Mouse (Mus musculus): Measurements from ENCODE around the gene Dnajc12.
"Not testable (repeated sequence)": the region's sequence is repeated elsewhere in the genome, so short reads cannot be mapped to it uniquely, and the experiment has no call there.

The Dnajc12 gene

GRCm38 (mm10) chr10:63386991-63387390 lies 4.7 kb downstream of the Dnajc12 start:
- DNase-seq, result no peak

DNA sequence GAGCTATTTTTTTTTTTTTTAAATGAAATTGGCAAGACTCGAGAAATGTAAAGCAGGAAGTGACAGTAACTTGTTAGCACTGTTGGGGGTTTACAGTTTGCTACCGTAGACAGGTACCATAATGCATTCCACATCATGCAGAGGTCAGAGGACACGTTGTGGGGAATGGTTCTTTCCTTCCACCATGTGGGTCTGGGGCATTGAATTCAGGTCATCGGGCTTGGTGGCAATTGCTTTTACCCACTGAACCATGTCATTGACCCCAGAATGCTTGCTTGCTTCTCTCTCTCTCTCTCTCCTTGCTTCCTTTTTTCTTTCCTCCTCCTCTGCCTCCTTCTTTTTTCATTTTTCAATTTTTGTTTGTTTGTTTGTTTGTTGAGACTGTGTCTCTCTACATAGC lies 6.7 kb downstream of the Dnajc12 start:
- no peak for DNase-seq

DNA sequence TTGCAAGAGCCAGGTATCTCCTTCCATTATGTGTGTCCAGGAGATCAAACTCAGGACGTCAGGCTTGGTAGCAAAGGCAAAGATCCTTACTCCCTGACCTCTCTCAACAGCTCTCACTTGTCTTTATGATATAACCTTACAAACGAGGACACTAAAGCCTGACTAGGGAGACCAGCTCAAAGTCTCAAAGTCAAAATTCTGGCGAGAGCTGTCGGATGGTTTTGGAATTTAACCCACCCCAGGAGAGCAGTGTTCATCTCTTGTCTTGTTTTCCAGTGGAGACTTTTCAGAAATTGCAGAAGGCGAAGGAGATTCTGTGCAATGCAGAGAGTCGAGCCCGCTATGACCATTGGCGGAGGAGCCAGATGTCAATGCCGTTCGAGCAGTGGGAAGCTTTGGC lies 14.7 kb downstream of the Dnajc12 start:
- no peak for DNase-seq

GRCm38 (mm10) chr10:63402731-63403504 lies 20.7 kb downstream of the Dnajc12 start:
- no peak for DNase-seq

DNA sequence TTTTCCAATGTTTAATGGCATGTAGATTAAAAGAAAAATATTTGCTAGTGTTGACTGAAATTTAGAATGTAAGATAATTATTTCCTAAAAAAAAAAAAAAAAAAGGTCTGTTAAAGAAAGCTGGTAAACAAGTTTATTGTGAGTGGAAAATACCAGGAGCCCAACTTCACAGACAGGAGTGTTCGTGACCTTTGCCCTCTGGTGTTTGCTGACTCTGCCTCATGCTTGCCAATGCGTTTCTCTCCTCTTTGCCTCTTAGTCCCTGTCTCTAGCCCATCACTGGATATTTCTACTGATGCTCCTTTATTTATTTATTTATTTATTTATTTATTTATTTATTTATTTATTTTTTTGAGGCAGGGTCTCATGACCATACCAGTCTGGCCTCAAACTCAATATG lies 21.4 kb downstream of the Dnajc12 start:
- DNase-seq, result no peak

GRCm38 (mm10) chr10:63410162-63410956 lies 28.1 kb downstream of the Dnajc12 start:
- no peak for DNase-seq

DNA sequence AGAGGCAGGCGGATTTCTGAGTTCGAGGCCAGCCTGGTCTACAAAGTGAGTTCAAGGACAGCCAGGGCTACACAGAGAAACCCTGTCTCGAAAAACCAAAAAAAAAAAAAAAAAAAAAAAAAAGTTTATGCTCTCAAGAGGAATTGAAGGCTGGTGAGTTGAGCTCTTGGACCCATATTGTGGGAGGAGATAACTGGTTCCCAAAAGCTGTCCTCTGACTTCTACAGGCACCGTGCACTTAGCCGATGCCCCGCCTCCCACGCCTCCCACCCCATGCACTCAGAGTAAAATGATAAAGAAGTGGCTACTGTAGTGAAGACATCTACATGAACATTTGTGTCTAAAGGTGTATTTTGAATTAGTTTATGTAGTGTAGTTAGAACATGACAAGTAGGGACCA lies 29.4 kb downstream of the Dnajc12 start:
- DNase-seq, result not testable (repeated sequence)

DNA sequence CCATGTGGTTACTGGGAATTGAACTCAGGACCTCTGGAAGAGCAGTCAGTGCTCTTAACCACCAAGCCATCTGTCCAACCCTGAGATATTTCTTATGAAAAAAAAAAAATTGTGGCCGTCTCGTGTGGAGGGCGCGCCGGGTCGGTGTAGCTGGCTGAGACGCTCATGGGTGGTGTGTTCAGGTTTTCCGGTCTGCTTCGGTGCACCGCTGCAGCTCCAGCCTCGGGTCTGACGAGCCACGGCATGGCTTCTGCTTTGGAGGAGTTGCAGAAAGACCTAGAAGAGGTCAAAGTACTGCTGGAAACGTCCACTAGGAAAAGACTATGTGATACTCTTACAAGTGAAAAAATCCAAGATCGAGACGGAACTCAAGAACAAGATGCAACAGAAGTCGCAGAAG lies 30.5 kb downstream of the Dnajc12 start:
- DNase-seq, result no peak

- no peak for DNase-seq
Observed at GRCm38 (mm10) chr10:63415287-63415686, 33.0 kb downstream of the Dnajc12 start.

- no peak for DNase-seq
Observed at GRCm38 (mm10) chr10:63415850-63416249, 33.6 kb downstream of the Dnajc12 start.

DNA sequence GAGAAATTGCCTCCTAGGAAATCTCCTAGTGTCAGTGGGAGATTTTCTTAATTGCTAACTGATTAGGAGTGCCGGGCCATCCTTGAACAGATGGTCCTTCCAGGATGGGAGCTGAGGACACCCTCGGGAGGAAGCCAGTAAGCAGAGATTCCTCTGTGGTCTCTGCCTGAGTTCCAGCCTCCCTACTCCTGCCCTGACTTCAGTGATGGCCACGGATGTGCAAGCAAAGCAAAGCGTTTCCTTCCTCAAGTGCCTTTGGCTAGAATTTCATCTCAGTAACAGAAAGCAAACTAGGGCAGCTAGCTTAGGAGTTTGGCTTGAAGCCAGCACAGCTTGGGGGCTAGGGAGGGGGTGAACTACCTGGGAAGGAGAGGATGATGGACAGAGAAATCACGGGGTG lies 34.8 kb downstream of the Dnajc12 start:
- DNase-seq, result no peak

DNA sequence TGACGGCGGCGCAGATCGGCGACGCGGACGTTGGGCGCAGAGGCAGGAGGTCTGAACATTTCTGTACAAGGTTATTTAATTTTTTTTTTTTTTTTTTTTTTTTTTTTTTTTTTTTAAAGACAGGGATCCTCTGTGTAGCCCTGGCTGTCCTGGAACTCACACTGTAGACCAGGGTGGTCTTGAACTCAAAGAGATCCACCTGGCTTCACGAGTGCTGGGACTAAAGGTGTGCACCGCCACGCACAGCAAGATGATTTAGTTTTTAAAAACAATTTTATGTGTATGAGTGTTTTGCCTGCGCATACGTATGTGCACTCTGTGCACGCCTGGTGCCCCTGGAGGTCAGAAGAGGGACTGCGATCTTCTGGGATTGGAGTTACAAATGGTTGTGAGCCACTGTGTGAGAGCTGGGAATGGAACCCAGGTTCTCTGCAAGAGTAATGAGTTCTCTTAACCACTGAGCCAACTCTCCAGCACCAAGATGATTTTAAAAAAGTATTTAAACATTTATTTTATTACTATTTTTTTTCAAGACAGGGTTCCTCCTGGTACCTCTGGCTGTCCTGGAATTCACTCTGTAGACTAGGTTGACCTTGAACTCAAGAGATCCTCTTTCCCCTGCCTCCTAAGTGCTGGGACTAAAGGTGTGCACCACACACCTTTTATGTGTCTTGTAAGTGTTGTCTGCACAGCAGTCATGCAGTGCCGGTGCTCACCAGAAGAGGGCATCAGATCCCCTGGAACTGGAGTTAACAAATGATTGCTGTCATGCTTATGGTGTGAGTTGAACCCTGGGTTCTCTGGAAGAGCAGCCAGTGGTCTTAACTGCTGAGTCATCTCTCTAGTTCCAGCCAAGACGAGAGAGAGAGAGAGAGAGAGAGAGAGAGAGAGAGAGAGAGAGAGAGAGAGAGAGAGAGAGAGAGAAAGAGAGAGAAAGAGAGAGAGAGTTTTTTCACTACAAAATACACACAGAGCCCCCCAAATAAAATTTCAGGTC lies 39.8 kb downstream of the Dnajc12 start, which contains the start of gene Gm7075:
Gene Gm7075 (minus strand): TSS at position 51 of the 997 bp plus-strand sequence.
- DNase-seq, result peak; percentile 53

GRCm38 (mm10) chr10:63422736-63422992 lies 40.4 kb downstream of the Dnajc12 start:
- DNase-seq, result no peak

DNA sequence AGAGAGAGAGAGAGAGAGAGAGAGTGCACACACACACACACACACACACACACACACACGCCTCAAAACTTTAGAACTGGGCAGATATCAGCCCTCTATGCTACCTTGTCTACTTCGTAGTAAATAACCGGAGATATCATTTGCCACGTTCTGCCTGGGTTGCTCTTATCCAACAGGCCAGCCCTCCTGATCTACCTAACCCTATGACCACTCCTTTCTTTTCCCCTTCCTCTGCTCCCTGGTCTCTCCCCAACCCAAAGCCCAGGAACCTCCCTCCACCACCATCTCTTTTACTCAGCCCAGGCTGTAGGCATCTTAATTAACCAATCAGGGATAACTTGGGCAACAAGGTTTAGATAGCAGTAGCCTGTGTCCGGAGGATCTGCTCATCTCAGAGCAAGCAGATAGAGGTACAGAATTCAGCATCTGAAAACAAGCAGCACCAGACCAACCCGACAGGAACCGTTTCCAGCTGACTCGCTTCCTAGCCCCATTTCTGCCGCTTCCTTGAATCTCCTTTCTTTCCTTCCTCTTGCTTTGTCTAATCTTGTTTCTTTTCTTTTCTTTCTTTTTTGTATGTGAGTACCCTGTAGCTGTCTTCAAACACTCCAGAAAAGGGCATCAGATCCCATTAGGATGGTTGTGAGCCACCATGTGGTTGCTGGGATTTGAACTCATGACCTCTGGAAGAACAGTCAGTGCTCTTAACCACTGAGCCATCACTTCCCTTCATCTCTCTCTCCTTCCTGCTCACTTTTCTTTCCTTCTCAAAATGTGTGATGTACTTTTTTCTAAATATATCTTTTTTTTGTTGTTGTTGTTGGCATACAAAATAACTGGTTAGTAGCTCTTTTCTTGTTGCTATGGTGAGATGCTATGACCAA lies 41.6 kb downstream of the Dnajc12 start:
- DNase-seq, result no peak

DNA sequence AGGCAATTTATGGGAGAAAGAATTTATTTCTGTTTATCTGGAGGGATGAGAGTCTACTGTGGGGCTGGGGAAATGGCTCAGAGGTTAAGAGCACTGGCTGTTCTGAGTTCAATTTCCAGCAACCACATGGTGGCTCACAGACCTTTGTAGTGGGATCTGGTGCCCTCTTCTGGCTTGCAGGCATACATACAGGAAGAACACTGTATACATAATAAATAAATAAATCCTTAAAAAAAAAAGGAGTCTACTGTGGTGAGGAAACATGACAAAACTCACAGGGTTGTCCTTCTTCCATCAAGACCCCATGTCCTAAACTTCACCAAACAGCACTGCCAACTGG lies 42.2 kb downstream of the Dnajc12 start:
- peak; percentile 15 for DNase-seq

DNA sequence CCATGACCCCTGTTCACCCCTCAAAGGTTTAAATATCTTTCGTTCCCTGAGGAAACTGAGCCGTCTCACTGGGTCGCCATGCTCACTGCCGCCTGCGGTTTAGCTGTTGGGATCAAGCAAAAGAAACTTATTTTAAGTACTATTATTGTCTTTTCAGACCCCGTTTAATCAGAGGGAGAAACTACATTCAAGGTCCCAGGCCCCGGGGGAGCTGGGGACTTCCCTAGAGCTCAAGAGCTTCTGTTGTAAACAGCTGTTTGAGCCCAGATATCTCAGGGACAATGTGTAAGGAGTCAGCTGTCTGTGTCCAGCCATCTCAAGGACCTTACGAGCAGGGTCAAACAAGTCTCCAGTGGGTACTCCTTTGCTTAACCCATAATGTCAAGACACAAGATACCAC lies 44.9 kb downstream of the Dnajc12 start:
- no peak for DNase-seq

DNA sequence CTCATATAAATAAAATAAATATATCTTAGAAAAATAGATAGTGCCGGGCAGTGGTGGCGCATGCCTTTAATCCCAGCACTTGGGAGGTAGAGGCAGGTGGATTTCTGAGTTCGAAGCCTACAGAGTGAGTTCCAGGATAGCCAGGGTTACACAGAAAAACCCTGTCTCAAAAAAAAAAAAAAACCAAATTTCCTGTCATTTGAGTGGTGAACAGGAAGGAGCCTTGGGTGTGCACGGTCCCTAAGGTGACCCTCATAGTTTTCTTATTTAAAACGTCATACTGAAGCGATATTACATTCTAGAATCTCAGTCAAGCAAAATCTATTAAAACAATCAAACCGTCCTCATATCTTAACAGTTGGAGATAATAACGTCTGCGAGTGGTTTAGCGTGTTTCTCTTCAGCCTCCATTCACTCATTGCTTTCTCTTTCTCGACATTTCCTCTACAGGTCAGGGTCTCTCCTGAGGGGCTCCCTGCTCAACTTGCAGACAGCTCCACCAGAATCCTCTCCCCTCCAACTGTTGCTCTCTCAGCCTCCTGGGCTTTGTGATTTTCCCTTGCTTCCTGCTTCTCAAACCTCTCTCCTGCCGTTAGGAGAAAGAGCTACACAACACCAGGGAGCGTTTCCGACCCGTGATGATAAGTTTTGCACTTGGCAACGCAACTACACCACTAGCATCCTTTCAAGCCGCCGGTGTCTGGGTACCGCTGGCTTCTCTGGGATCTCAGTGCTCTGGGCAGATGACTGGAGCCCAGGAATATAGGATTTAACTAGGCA lies 46.2 kb downstream of the Dnajc12 start:
- DNase-seq, result peak; percentile 20

DNA sequence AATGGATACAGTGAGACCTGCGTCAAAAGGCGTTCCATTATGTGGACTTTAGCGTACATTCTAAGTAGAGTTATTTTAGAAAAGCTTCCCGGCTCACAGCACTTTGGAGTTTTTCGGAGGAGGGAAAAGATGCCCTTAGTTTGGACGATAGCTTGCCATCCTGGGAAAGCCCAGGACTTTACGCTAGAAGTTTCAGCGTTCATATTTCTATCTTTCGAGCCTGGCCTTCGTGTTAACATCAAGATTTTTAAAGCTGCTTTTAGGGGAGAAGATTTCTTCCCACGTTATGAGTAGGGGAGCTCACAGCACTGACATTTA lies 46.7 kb downstream of the Dnajc12 start:
- DNase-seq, result no peak

DNA sequence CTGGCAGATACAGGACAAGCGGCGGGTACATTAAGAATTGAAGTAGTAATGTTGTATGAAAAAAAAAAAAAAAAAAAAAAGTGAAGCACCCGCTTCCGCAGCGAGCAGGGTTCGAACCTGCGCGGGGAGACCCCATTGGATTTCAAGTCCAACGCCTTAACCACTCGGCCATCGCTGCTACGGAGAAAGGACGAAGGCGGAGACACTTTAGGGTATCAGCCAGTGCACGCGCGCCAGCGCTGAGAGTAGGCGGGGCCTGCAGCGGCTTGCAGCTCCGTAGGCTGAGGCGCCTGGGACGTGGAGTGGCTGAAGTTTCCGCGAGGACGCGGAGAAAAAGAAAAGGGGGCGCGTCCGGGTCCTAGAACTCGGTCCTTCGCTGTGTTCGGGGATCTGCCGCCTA lies 47.1 kb downstream of the Dnajc12 start:
- peak; percentile 98 for DNase-seq

- DNase-seq, result peak; percentile 83
Observed at GRCm38 (mm10) chr10:63429785-63430305, 47.6 kb downstream of the Dnajc12 start, which contains the start of gene Ctnna3. TSS of gene Ctnna3 (plus strand) at chr10:63430098.

DNA sequence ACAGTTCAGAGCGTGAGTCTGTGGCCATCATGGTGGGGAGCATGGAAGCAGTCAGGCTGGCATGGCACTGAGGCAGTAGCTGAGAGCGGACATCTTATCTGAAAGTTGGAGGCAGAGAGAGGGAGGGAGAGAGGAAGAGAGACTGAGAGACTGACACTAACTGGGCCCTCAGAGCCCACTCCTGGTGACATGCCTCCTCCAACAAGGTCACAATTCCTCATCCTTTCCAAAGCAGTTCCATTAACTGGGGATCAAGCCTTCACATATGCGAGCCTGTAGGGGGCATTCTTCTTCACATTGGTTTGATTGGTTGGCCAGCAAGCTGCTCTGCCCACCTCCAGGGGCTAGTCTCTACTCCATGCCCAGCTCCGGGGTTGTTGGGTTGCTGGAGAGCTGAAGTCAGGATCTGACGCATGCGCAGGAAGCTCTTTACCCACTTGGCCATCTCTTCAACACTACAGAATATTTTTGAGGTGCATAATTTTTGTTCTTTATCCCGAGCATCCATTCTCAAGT lies 49.0 kb downstream of the Dnajc12 start:
- DNase-seq, result no peak

Data from right cerebral cortex, postnatal 4 days (tissue).